Mouse (Mus musculus) gastrocnemius, postnatal 36 days (tissue): ENCODE data around the gene Cdk11b. TPM values are rescaled to one million over a fixed set of nuclear protein-coding genes. Genes with fewer than 3 reads are reported as not detected.

ENCODE experiments used
- total RNA-seq, 2 experiments: library from RNA; stranded (reverse); gene quantifications; 2 replicates each; pipeline ENCODE4 v1.2.3; 2021

The Cdk11b gene
- total RNA-seq, 2 experiments from 2014 or later = 20.6 to 28.1 TPM

Other genes starting within 250 kb of the Cdk11b start
- under 1 TPM; 0.23 to 0.25 TPM for gene Gabrd, start 226.7 kb upstream of the Cdk11b start, total RNA-seq
- gene Cfap74, start 215.7 kb upstream of the Cdk11b start, total RNA-seq = under 1 TPM; 0.15 to 0.38 TPM
- gene Tmem52, start 155.7 kb upstream of the Cdk11b start, total RNA-seq = 100 to 1,000 TPM; 245 to 257 TPM
- 10 to 100 TPM; 55.4 to 63.3 TPM for gene Gnb1, start 133.5 kb upstream of the Cdk11b start, total RNA-seq
- gene Nadk, start 62.5 kb upstream of the Cdk11b start, total RNA-seq = 10 to 100 TPM; 16.6 to 16.9 TPM
- 1 to 10 TPM; 2.9 to 3.8 TPM for gene Slc35e2, start 23.4 kb upstream of the Cdk11b start, total RNA-seq
- gene Gm10563, start 20.6 kb downstream of the Cdk11b start, total RNA-seq = not detected
- 1 to 10 TPM; 2.2 to 3.5 TPM for gene Mmp23, start 28.5 kb downstream of the Cdk11b start, total RNA-seq
- 10 to 100 TPM; 13.8 to 15.2 TPM for gene Mib2, start 44.3 kb downstream of the Cdk11b start, total RNA-seq
- gene Fndc10, start 69.5 kb downstream of the Cdk11b start, total RNA-seq = 1 to 10 TPM; 1.2 to 1.3 TPM
- 10 to 100 TPM; 32.3 to 34.8 TPM for gene Ssu72, start 79.9 kb downstream of the Cdk11b start, total RNA-seq
- gene Tmem240, start 109.9 kb downstream of the Cdk11b start, total RNA-seq = under 1 TPM; 0.28 to 0.39 TPM
- gene Atad3a, start 136.2 kb downstream of the Cdk11b start, total RNA-seq = 10 to 100 TPM; 23.7 to 26.6 TPM
- gene Vwa1, start 149.8 kb downstream of the Cdk11b start, total RNA-seq = 1 to 10 TPM; 4.6 to 4.7 TPM
- gene Tmem88b, start 161.0 kb downstream of the Cdk11b start, total RNA-seq = under 1 TPM; 0.67 to 0.87 TPM
- gene Ankrd65, start 165.6 kb downstream of the Cdk11b start, total RNA-seq = not detected
- 10 to 100 TPM; 38.3 to 49.1 TPM for gene Mrpl20, start 178.0 kb downstream of the Cdk11b start, total RNA-seq
- 10 to 100 TPM; 19.7 to 23.7 TPM for gene Ccnl2, start 187.6 kb downstream of the Cdk11b start, total RNA-seq
- gene Aurkaip1, start 206.4 kb downstream of the Cdk11b start, total RNA-seq = 10 to 100 TPM; 67.3 to 73.1 TPM
- gene Mxra8, start 214.8 kb downstream of the Cdk11b start, total RNA-seq = 10 to 100 TPM; 29.9 to 32.7 TPM
- 100 to 1,000 TPM; 104 to 110 TPM for gene Dvl1, start 222.5 kb downstream of the Cdk11b start, total RNA-seq
- gene Tas1r3, start 238.5 kb downstream of the Cdk11b start, total RNA-seq = under 1 TPM in 1 of 2 experiments, not detected in 1; 0.07 TPM
- 10 to 100 TPM; 14.5 to 16.0 TPM for gene Cptp, start 244.6 kb downstream of the Cdk11b start, total RNA-seq
- 10 to 100 TPM; 11.9 to 15.4 TPM for gene Ints11, start 244.7 kb downstream of the Cdk11b start, total RNA-seq